In genomic region chr8:106169934-106170480, GRCm38 (mm10) we compare ENCODE assay signal across 8 mouse cellular contexts. TPM values are rescaled to one million over a fixed set of nuclear protein-coding genes. Genes with fewer than 3 reads are reported as not detected.
A peak's percentile ranks its signal among the peaks of the same experiment; 100 is the strongest.
DNase-seq lines count a peak whose midpoint lies in the region; ATAC-seq and TF ChIP-seq lines count a peak whose summit lies in the region.

No protein-coding gene starts in this region.

- no peak for DNase-seq in layer of hippocampus, adult 2 months (ENCODE audit: low spot score in 2 of 2)
- DNase-seq in layer of hippocampus, adult 8-10 months (ENCODE audit: low spot score in 2 of 2): no peak
- DNase-seq in cerebellum, postnatal 25 days: no peak
- DNase-seq in urinary bladder, postnatal 4 days (ENCODE audit: low spot score in 2 of 2): no peak
- DNase-seq in thymus, postnatal 14 days: no peak

- peak overlapping the region; percentile 90 for H3K27ac ChIP-seq in layer of hippocampus, adult 2 months
- H3K27ac ChIP-seq in cortical plate, adult 2 months (ENCODE audit: insufficient read depth, low read length): no peak overlapping the region
- no peak overlapping the region for H3K27ac ChIP-seq in intestine, embryonic 16.5 days (ENCODE audit: low read length)
- H3K27ac ChIP-seq in neural tube, embryonic 15.5 days (replicated peaks): peak overlapping the region; percentile 97

- TF ChIP-seq POLR2A in cortical plate, adult 2 months (IDR thresholded peaks at IDR 0.05; ENCODE audit: extremely low read depth, insufficient read depth, low read length): no peak

- H3K27me3 ChIP-seq in intestine, embryonic 16.5 days (replicated peaks; ENCODE audit: control insufficient read depth, insufficient read depth, low read length): no peaks in the 10 kb centered on the region
- no peaks in the 10 kb centered on the region for H3K27me3 ChIP-seq in neural tube, embryonic 15.5 days (replicated peaks)

- H3K4me3 ChIP-seq in layer of hippocampus, adult 2 months: peak overlapping the region; percentile 71
- H3K4me3 ChIP-seq in cortical plate, adult 2 months (ENCODE audit: insufficient read depth, low read length): peak overlapping the region; percentile 98
- H3K4me3 ChIP-seq in intestine, embryonic 16.5 days (ENCODE audit: low read length): peak overlapping the region; percentile 82
- peak overlapping the region; percentile 86 for H3K4me3 ChIP-seq in neural tube, embryonic 15.5 days (replicated peaks)

- H3K9ac ChIP-seq in intestine, embryonic 16.5 days (ENCODE audit: low read depth, low read length): no peak overlapping the region; the same call in 1 of the 2 replicates
- peak overlapping the region; percentile 91 for H3K9ac ChIP-seq in neural tube, embryonic 15.5 days (replicated peaks)

- WGBS in intestine, embryonic 16.5 days: 28% methylated on average over 6 of the region's 6 CpGs
- WGBS in neural tube, embryonic 15.5 days: 31% methylated on average over 6 of the region's 6 CpGs

- TF ChIP-seq CTCF in layer of hippocampus, adult 2 months (conservative IDR thresholded peaks at IDR 0.05): peak; percentile 67
- TF ChIP-seq CTCF in cortical plate, adult 2 months (IDR thresholded peaks at IDR 0.05; ENCODE audit: extremely low read depth, insufficient read depth, low read length): no peak

- H3K9me3 ChIP-seq in intestine, embryonic 16.5 days (ENCODE audit: control insufficient read depth, low read length): no peaks in the 10 kb centered on the region
- no peaks in the 10 kb centered on the region for H3K9me3 ChIP-seq in neural tube, embryonic 15.5 days (replicated peaks)

- peak overlapping the region; percentile 94 for H3K4me2 ChIP-seq in intestine, embryonic 16.5 days (ENCODE audit: low read depth, low read length)
- H3K4me2 ChIP-seq in neural tube, embryonic 15.5 days: peak overlapping the region; percentile 88

- H3K36me3 ChIP-seq in intestine, embryonic 16.5 days (ENCODE audit: control insufficient read depth, insufficient read depth, low read length): no peaks in the 10 kb centered on the region
- no peaks in the 10 kb centered on the region for H3K36me3 ChIP-seq in neural tube, embryonic 15.5 days

- peaks cover 1% of the 10 kb centered on the region; the same call in 1 of the 2 replicates for H3K4me1 ChIP-seq in cortical plate, adult 2 months (ENCODE audit: control insufficient read depth, insufficient read depth, low read length)
- H3K4me1 ChIP-seq in intestine, embryonic 16.5 days (ENCODE audit: control insufficient read depth, insufficient read depth, low read length): peaks cover 6% of the 10 kb centered on the region; the same call in 1 of the 2 replicates
- H3K4me1 ChIP-seq in neural tube, embryonic 15.5 days: peaks cover 17% of the 10 kb centered on the region

- ATAC-seq in intestine, embryonic 16.5 days: no peak
- ATAC-seq in neural tube, embryonic 15.5 days (ENCODE audit: low FRiP score): no peak

RNA-seq across cellular contexts. Expression of gene Slc7a6, which starts 1.4 kb away (rescaled TPM):
- 10 to 100 TPM; 24.6 to 26.7 TPM for total RNA-seq in layer of hippocampus, adult 2 months (2021)
- total RNA-seq in layer of hippocampus, adult 8-10 months (2022): 10 to 100 TPM; 22.3 to 31.9 (median 27.5) TPM
- polyA plus RNA-seq in cortical plate, adult 2 months (2012; rRNA removed): 30.4 and 33.3 TPM in 2 replicates
- 24.5 and 24.6 TPM in 2 replicates for polyA plus RNA-seq in intestine, embryonic 16.5 days (2015; fragmentation: Nextera tagmentation; extraction: Ambion mirVana)
- 55.6 and 61.5 TPM in 2 replicates for polyA plus RNA-seq in neural tube, embryonic 15.5 days (2015; fragmentation: Nextera tagmentation; extraction: Ambion mirVana)

RNA-seq across cellular contexts. Expression of gene Pla2g15, which starts 19.8 kb away (rescaled TPM):
- 10 to 100 TPM; 21.7 to 21.8 TPM for total RNA-seq in layer of hippocampus, adult 2 months (2021)
- total RNA-seq in layer of hippocampus, adult 8-10 months (2022): 10 to 100 TPM; 28.2 to 36.0 (median 29.8) TPM
- polyA plus RNA-seq in cortical plate, adult 2 months (2012; rRNA removed): 19.6 and 19.9 TPM in 2 replicates
- 10.1 and 10.7 TPM in 2 replicates for polyA plus RNA-seq in intestine, embryonic 16.5 days (2015; fragmentation: Nextera tagmentation; extraction: Ambion mirVana)
- 19.1 and 21.6 TPM in 2 replicates for polyA plus RNA-seq in neural tube, embryonic 15.5 days (2015; fragmentation: Nextera tagmentation; extraction: Ambion mirVana)

RNA-seq across cellular contexts. Expression of gene Esrp2, which starts 33.2 kb away (rescaled TPM):
- total RNA-seq in layer of hippocampus, adult 2 months (2021): under 1 TPM; 0.39 to 0.67 TPM
- under 1 TPM in 2 of 4 experiments, not detected in 2; 0.09 to 0.43 TPM for total RNA-seq in layer of hippocampus, adult 8-10 months (2022)
- polyA plus RNA-seq in cortical plate, adult 2 months (2012; rRNA removed): 0.06 and 0.13 TPM in 2 replicates
- polyA plus RNA-seq in intestine, embryonic 16.5 days (2015; fragmentation: Nextera tagmentation; extraction: Ambion mirVana): 35.7 and 38.9 TPM in 2 replicates
- 0.17 and 4.5 TPM in 2 replicates for polyA plus RNA-seq in neural tube, embryonic 15.5 days (2015; fragmentation: Nextera tagmentation; extraction: Ambion mirVana)

RNA-seq across cellular contexts. Expression of gene Slc7a6os, which starts 40.7 kb away (rescaled TPM):
- 10 to 100 TPM; 25.8 to 30.4 TPM for total RNA-seq in layer of hippocampus, adult 2 months (2021)
- total RNA-seq in layer of hippocampus, adult 8-10 months (2022): 10 to 100 TPM; 22.2 to 29.7 (median 26.8) TPM
- 26.3 and 28.0 TPM in 2 replicates for polyA plus RNA-seq in cortical plate, adult 2 months (2012; rRNA removed)
- polyA plus RNA-seq in intestine, embryonic 16.5 days (2015; fragmentation: Nextera tagmentation; extraction: Ambion mirVana): 26.9 and 29.3 TPM in 2 replicates
- polyA plus RNA-seq in neural tube, embryonic 15.5 days (2015; fragmentation: Nextera tagmentation; extraction: Ambion mirVana): 36.2 and 36.8 TPM in 2 replicates

RNA-seq across cellular contexts. Expression of gene Prmt7, which starts 40.7 kb away (rescaled TPM):
- total RNA-seq in layer of hippocampus, adult 2 months (2021): 10 to 100 TPM; 34.2 to 38.2 TPM
- 10 to 100 TPM; 32.8 to 43.7 (median 36.4) TPM for total RNA-seq in layer of hippocampus, adult 8-10 months (2022)
- 33.9 and 34.4 TPM in 2 replicates for polyA plus RNA-seq in cortical plate, adult 2 months (2012; rRNA removed)
- 45.6 and 50.3 TPM in 2 replicates for polyA plus RNA-seq in intestine, embryonic 16.5 days (2015; fragmentation: Nextera tagmentation; extraction: Ambion mirVana)
- polyA plus RNA-seq in neural tube, embryonic 15.5 days (2015; fragmentation: Nextera tagmentation; extraction: Ambion mirVana): 65.5 and 66.5 TPM in 2 replicates

Comparison
In these comparisons a context has a peak if more than half of its experiments do, and no peak if none do; other contexts are left out.
1. H3K27ac ChIP-seq: peak in layer of hippocampus, adult 2 months (single experiment) and neural tube, embryonic 15.5 days (single experiment); none in cortical plate, adult 2 months (single experiment) and intestine, embryonic 16.5 days (single experiment).
2. Peak in every context shown above with its lines, with median percentiles within 50 percentile points of each other: H3K4me3 ChIP-seq.